Mouse (Mus musculus) kidney, adult 2 months (tissue): ENCODE results near the gene Sit1.
A peak's percentile ranks its signal among the peaks of the same experiment; 100 is the strongest.

Source experiments
- CTCF ChIP-seq: fragments of 200-500 bp; conservative IDR thresholded peaks from 2 replicates; pipeline ENCODE4 v1.5.1; 2011; ENCODE audit warnings: low read depth, mild to moderate bottlenecking, control low read depth, low read length, moderate library complexity, mixed read lengths; ENCODE audit not compliant: insufficient read depth, insufficient read length
- POLR2A ChIP-seq: fragments of 200-500 bp; IDR thresholded peaks from one replicate; pipeline ENCODE4 v1.6.1; 2011; ENCODE audit warnings: low read depth, low read length, control low read depth

GRCm38 (mm10) chr4:43442044-43442443, 41.5 kb downstream of the Sit1 start:
- peak; percentile 98 for TF ChIP-seq CTCF
- peak; percentile 95 for TF ChIP-seq POLR2A
